Mouse (Mus musculus): ENCODE measurements around the gene Arhgap22.
A peak's percentile ranks its signal among the peaks of the same experiment; 100 is the strongest.

Arhgap22 gene

DNA sequence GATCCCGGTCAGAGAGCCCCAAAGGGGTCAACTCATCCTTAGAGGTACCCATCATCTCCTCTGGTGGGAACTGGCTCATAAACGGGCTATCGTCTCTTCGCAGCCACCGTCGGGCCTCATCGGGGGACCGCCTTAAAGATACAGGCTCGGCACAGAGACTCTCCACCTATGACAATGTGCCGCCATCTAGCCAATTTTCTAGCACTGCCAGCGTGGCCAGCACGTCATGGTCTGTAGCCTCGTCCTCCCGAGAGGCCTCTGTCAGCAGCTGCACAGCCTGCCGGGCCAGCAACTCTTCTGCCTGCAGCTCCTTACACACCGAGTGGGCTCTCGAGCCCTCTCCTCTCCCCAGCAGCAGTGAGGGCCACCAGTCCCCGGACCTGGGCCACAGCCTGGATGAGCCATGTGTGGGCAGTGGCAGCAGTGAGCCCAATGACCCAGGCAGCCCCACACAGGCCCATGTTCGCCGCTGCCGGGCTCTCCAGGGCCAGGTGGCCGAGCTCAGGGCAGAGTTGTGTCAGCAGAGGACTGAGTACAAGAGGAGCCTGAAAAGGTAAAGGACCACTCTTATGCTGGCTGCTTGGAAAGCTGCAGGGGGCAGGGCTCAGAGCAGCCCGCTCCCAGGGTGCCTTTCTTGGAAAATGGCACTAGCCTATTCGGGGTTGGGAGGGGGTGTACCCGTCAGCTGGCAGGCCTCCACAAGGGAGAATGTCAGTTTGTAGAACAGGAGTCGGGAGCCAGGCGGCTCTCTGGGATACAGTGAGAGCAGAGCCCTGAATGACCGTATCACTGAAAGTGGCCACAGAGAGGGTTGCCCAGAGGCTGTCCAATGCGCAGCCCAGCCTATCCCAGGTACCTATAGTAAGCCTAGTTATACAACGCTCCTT lies 153.3 kb downstream of the Arhgap22 start:
- DNase-seq (ENCODE audit: low spot score in 2 of 2) = no peak

DNA sequence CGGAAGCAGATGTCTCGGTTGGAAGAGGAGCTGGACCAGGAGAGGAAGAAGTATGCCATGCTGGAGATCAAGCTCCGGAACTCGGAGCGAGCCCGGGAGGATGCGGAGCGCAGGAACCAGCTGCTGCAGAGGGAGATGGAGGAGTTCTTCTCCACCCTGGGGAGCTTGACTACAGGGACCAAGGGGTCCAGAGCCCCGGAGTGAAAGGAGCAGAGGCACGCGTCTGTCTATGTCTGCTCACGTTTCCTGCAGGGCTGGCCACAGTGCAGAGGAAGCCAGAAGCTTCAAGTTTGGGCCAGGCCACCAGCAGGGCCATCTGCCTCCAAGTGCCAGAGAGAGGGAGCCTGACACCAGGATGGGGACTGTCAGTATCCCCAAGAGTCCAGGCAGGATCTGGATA lies 155.5 kb downstream of the Arhgap22 start:
- DNase-seq (ENCODE audit: low spot score in 2 of 2) = no peak

DNA sequence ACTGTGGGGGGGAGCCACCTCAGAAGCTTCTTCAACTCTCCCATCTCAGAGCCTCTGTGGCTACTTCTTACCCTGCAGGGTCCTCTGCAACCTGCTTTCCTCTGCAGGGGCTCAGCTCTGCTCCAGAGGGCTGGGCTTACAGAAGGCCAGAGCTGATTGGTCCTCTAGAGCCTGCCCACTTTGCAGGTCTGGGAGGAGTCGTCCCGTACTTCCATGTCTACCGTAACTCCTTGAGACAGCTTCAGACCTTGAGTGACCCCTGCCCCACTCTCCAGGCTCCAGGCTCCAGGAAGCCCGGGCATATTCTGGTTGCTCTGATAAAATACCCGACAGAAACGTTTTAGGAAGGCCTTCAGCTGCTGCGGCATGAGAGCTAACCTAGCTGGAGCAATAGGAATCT lies 156.2 kb downstream of the Arhgap22 start:
- DNase-seq (ENCODE audit: low spot score in 2 of 2) = no peak

DNA sequence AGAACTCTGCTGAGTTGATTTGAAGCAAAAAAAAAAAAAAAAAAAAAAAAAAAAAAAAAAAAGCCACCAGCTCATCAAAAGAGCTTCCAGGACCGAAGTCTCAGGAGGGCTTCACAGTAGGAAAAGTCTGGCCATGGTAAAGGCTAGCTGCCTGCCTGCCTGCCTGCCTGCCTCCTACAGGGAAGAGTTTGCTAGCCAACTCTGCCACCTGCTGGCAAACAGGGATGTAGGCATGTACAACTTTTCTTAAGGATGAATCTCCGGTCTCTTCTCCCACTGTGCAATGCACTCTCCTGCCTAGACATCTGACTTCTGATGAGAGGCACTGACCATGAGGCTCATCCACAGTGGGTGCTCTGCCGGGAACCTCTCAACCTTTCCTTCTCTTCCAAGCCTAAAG lies 157.4 kb downstream of the Arhgap22 start:
- DNase-seq (ENCODE audit: low spot score in 2 of 2) = peak in 1 of 2 experiments; percentile 14

DNA sequence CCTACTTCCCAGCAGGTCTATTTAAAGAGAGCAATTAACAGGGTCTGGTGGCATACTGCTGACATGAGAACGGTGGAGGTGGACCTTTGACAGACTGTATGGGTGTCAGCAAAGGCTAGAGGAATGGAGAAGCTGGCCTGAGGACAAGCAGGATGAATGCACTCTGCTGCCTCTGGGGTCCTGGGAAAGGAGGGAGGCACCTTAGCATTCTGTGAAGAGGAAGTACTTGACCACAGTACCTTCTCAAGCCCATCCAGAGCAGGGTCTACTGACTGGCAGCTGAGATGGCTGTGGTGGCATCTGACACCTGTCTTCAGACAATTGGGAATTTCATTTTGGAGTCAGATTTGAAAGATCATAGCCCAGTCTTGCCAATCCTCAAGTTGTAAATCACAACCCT lies 159.4 kb downstream of the Arhgap22 start:
- no peak for DNase-seq (ENCODE audit: low spot score in 2 of 2)

DNA sequence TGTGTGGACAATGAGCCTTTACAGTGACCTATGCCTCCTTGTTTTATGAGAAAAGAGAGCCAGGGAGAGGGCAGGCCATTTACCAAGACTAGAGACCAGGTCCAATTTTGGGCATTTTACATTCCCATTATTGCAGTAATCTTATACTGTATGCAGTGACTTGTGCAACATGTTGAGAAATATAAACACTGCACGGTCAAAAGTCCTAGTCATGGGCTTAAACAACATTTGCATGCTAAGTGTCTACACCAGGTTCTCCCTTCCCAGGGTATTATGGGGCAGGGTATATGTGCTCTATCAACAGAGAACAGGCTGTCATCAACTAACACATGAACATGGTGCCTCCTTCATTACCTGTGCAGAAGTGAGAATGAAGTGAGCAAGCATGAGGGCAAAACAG lies 160.3 kb downstream of the Arhgap22 start:
- no peak for DNase-seq (ENCODE audit: low spot score in 2 of 2)

DNA sequence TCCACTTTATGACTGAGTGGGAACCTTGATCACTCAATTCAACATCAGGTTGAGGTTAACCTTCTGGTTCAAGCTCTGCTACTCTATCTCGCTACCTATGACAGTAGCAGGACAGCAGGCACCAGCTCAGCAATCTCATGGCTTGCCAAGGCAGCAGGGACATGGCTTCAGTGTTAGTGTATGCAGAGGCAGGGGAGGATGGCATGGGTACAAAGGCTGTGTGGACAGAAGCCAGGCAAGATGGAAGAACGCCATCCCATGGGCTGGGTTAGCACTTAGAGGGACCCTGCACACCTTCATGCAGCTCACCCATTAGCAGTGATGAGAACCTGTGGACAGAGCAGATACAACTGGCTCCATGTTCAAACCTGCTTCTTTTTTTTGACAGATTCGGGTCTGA lies 163.4 kb downstream of the Arhgap22 start:
- no peak for DNase-seq (ENCODE audit: low spot score in 2 of 2)

DNA sequence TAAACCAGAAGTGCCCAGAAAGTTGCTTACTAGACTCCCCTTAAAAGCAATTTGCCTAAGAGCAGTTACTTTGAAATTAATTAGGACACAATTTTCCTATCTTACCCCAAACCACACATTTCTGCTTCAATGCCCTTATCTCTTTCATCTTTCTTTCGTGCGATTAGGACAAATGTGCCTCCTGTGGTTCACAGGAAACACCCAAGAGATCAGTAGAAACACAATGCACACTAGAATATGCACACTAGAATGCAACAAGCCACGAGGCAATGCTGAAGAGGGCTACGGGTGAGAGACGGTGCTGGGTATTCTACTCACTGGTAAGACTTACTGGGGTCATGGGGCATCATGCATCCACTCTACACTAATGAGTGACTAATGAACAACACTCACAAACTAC lies 164.9 kb downstream of the Arhgap22 start:
- DNase-seq (ENCODE audit: low spot score in 2 of 2) = no peak

DNA sequence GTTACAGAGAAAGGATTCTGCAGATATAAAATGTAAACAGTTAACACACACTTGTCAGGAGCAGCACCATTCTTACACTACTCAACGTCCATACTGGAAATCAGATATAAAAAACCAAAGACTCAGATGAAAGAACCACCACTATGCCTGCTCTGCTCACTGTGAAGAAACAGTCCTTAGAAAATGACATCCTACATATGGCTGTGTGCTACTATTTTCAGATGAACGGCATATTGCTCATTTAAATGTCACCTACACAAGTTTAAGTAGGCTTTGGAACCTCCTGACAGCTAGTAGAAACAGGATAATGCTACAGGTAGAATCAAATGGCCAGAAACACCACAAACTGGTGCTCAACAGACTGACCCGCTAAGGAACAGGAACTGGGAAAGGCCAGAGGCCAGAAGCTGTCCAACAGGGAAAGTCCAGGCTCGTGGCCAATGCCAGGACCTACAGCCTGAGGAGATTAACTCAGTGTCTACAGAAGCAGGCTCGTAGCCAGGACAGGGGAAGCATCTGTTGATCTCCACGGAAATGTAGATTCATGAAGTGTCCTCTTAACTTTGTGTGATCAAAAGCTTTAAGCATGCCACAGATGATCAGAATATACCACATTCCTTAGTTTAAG lies 167.1 kb downstream of the Arhgap22 start:
- DNase-seq (ENCODE audit: low spot score in 2 of 2) = no peak

DNA sequence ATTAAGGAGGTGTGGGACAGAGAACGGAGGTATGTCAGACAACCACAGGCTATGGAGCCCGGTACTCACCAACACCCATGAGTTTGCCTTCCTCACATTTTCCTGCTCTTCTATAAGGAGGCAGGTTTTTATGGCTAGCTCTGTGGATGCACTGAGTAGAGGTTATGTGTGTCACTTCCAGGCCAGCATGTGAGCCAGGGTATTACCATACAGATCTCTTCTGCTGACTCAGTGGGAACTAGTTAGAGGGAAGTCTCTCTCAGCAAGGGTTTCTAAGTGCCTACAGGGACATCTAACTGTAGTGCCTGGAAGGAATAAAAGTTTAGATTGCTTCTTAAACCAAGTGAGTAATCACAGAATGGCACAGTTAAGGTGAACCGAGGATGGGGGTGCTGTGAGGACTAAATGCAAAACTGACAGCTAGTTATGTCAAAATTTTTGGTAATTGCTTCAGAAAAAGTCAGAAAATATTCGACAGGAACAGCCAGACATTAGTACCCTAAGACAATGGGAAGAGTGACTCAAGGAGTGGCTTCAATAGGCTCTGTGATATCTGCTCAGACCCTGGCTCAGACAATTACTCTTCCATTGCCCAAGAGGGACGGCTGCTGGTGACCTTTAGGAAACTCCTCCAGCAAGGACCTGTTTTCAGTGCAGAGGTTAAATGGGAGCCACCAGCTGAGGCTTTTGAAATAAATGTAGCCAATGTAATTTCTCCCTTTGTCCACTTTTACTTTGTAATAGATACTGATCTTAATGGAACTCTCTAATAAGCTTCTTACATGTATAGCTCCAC lies 184.4 kb downstream of the Arhgap22 start:
- no peak for DNase-seq (ENCODE audit: low spot score in 2 of 2)

DNA sequence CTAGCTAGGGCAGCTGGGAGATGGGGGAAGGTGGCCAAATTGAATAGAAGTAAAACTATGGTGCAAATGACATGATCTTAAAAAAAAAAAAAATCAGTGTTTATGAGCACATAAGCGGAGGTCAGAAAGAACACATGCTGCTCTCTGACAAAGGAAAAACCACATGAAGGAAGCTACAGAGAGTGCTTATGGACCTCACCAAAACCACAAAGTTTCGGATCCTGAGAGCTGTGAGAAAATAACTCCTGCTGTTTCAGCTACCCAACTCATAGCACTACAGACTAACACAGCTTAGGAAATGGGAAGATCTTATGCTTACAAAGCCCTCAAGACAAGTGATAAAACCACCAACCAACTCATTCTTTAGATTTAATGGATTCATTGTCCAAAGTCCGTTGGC lies 186.2 kb downstream of the Arhgap22 start:
- DNase-seq (ENCODE audit: low spot score in 2 of 2) = no peak

DNA sequence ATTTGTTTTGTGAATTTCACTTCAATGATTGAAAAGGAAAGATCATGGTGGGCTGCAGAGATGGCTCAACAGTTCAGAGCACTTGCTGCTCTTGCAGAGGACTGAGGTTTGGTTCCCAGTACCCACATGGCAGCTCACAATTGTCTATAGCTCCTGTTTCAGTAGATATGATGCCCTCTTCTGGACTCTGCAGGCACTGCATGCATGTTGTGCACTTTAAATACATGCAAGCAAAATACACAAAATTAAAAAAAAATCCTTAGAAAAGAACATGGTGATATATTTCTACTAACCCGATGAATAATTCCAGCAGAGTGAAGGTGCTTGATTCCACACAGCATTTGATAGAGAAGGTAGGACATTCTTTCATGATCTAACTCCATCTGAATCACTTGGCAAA lies 188.5 kb downstream of the Arhgap22 start:
- peak; percentile 1 to 22 for DNase-seq (ENCODE audit: low spot score in 2 of 2)

DNA sequence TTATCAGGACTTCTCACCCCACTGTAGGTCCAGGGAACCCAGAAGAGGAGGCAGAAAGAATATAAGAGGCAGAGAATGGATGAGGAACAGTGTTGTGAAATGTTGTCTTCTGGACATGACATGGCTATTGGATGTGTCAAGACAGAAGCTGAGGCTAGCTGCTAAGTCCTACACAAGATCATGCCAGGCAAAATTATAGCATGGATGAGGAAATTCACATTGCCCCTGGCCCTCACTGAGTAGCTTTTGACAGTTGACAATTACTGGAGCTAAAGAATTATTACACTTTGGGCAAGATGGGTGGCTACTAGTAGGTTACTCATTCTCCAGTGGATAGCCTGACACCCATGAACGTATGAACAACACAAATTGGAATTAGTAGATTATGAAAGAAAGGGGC lies 201.9 kb downstream of the Arhgap22 start:
- DNase-seq (ENCODE audit: low spot score in 2 of 2) = no peak

DNA sequence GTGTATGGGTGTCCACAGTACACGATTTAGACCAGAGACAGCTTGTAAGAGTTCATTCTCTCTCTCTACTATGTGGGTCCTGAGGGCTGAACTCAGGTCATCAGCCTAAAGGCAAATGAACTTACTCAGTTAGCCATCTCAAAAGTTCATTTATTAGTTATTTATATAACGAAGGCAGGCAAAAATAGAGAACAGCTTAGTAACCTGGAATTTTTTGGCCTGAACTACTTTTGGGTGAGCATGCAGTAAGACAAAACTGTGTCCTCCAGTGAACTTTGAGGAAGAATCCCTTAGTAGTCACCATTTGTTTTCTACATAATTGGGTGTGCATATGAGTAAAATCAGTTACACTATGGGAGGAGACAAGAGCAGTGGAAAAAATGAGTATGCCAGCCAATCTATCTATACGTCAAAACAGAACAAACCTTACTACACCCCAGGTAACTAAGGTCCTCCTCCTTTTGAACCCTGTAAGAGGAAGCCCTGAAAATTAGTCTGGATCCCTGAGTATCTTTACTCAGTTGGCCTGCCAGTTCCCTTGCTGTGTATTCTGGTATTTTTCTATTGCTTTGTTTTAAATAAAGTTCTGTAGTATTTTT lies 204.6 kb downstream of the Arhgap22 start:
- no peak for DNase-seq (ENCODE audit: low spot score in 2 of 2)
